Mouse (Mus musculus): ENCODE measurements around the gene Ykt6.

The Ykt6 gene

DNA sequence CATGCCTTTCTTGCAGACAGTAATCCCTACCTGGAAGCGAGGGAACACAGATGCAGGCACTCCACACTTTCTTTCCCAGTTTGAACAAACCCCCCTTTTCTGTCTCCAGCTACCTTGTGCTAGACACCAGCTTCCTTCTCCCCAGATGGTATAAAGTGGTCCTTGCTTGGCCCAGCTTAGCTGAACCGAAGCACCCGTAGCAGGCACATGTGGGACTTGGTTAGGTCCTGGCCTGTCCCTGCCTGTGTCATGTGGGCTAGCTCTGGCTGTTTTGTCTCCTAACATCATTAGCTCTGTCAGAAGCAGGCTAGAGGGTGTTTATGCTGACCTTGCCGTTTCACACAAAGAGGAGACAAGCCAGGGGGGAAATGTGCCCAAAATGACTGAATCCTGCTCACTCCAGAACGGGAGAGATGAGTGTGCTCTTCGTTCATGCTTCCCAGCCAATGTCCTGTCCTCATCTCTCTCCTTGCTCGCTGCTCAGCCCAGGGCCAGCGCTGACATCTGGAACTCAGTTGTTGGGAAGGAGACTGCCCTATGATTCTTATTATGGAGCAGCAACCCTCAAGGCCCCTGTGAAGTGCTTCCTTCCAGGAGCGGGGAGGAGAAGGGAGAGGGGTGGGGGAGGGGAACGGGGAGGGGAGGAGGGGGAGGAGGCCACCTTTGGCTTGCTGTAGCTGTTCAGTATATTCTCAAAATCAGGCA lies 6.8 kb upstream of the Ykt6 start:
- no peak for ATAC-seq (ENCODE audit: low TSS enrichment)

DNA sequence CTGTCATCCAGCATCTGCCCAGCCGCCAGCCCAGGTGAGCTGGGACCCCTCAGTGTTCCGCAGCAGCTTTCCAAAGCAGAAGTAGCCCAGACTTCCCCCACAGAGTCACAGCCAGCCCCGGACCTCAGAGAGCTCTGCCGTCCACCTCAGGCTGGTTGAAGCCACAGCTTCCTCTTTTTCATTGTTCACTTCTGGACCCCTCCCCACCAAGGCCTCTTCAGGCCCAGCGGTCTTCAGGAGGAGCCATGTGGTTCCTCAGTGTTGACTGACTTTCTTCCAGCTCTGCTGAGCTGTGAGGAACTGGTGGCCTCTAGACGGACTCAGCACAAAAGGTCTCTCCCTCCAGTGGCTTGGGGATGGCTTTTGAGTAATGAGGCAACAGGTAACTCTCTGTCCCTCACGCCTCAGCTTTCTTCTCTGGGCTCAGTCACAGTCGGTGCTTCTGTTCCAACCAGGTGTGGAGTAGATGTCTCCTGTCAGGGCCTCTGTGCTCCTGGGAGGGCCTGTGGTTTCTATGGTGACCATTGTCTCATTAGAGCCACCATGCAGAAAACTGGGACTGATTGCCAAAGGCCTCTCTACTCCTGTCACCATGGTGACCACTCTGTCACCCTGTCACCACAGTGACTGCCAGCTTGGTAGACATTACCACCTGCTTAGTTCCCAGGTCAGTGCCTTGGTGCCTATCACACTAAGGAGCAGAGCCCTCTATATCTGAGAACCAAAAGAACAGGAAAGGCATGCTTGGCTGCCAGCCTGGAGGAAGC lies 5.7 kb upstream of the Ykt6 start, which contains the start of gene Gck:
TSS of gene Gck (minus strand) at position 496 of the 767 bp plus-strand sequence.
- ATAC-seq (ENCODE audit: low TSS enrichment) = no peak

DNA sequence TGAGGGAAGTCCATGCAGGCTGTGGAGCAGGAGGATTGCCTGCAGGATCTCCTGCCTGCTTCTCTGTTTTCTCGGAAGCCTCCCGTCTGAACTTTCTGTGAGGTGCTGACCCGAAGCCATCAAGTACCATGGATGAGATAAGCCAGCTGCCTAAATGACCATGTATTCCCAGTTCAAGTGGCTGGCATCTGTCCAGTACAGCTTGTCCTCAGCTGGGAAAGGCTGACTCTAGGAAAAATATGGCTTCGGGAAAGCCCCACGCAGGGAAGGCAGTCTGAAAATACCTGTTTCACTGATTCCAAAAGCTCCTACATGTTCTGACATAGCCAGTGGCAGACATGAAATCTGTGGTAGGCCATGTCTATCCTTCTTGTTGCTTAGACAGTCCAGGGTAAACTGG lies 3.0 kb upstream of the Ykt6 start:
- no peak for ATAC-seq (ENCODE audit: low TSS enrichment)

DNA sequence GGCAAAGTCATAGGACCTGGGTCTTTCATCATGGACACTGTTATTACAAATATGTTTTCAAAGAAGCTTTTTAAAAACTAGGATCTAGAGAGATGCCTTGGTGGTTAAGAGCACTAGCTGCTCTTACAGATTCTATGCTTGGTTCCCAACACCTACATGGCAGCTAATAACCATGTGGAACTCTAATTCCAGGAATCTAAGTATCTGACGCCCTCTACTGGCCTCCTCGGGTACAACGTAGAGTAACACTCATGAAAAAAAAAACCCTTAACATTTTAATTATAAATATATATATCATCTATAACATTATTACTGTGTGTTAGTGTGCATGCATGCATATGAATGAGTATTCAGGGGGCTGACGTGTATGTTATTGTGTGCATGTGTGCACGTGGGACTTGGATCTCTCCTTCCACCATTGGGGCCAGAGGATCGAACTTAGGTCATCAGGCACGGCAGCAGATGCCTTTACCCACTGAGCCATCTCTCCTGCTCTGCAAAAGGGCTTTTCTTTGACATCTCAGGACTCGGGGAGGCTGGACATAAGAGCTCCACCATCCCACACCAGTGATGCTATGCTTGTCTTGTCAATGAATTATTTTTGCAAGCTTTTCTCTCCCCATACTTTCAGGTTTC lies 2.2 kb upstream of the Ykt6 start:
- no peak for ATAC-seq (ENCODE audit: low TSS enrichment)

DNA sequence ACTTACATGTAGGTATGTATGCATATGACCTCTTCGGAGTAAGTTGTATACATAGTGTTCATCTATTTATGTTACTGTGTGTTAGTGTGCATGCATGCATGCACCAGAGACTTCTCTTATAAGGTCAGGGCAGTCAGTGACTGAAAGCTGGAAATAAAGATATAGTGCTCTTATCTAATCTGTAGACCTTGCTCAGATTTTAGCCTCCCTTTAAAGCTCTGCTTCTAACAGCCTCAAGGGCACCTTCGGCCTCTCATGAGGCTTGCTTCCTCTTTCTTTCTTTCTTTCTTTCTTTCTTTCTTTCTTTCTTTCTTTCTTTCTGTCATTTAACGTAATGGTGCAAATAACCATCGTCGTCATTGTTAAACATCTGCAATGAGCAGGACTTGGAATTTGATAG lies 1.1 kb upstream of the Ykt6 start:
- no peak for ATAC-seq (ENCODE audit: low TSS enrichment)

DNA sequence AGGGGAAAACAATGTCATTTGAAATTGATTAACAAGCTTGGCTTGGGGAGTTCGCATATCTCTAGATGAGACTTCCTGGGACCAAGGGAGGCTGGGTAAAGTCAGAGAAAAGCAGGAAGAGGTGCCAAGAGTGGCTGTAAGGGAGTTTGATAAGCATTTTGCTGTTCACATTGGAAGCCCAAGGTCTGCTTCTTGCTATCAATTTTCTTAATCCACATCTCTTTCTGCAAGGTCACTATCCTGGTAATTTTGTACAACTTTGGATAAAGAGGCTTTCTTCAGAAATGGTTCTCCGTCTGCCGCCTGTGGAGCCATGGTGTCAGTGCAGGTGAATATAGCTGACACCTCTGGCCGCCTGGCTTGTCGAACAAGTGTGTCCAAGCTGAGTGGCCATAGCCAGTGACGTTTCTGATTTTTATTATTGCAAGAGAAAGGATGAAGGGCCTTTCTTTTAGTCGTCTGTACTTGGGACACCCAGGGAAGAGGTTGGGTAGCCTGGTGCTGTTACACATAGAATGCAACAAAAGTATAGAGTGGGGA lies 458 bp upstream of the Ykt6 start:
- ATAC-seq (ENCODE audit: low TSS enrichment) = peak; percentile 39; the same call in 1 of the 2 replicates

DNA sequence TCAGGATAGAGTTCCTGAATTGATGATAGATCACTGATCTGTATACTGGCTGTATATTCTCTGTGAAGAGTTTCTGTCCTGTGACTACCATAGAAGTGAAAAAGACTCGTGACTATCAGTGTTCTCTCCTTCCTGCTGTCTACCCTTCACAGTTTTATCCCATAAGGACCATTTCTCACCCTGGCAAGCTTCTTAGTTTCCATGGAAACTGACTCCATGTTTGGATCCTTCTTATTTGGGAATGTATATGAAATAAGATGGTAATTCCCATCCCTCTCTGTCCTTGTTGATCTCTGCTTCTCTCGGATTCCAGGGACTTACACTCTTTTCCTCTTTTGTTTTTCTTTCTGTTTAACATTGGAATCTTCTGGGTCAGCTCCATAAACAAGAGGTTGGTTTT lies 4.6 kb downstream of the Ykt6 start:
- peak; percentile 55 for ATAC-seq (ENCODE audit: low TSS enrichment)

DNA sequence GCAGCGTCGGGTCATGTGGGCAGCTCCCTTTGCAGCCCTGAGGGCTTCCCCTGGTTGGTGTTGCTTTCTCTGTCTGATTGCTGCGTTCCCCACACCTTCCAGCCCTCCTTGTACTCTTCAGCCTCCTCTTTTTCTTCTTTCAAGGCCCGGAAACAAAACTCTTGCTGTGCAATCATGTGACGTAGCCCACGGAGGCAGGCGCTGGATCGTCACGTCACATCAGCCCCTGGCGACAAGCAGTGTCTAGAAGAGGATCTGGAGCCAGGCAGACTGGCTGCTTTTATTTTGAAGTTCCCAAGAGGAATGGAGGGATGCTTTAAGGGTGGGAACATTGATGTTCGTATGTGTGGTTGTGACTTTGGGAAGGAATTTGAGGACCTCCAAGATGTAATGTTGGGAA lies 10.4 kb downstream of the Ykt6 start:
- peak; percentile 25; the same call in 1 of the 2 replicates for ATAC-seq (ENCODE audit: low TSS enrichment)

DNA sequence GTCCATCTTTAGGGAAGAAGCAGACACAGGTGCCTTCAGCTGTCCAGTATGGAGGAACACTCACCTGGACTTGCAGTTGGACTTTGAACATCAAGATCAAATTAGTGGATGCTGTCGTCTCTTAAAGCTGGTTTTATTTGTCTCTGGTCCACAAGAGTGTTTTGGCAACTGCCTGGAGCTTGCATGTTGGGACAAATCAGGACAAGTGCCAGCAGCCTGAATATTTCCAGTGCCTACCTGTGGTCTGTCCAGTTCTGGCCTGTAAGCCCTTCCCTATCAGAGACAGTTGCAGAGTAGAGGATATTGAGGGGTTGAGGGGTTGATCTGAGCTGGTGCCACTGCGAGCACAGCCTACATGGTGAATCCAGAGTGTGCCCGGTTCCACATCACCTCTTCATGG lies 11.3 kb downstream of the Ykt6 start:
- no peak for ATAC-seq (ENCODE audit: low TSS enrichment)

DNA sequence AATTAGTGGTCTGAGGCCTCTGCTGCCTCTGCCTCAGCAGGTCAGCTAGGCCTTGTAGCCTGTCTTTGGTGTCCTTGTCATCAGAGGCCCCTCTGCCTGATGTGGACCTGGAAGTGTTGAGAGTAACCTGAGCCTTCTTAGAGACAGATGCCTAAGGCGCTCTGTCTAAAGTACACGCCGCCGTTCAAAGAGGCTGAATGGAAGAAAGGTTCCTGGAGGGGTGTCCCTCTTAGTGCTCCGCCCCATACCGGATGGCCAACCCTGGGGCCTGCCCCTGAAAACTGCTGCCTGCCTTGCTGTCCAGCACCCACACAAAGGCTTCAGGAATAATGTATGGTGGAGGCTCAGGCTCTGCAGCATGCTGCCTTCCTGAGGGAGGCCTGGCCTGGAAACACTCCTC lies 12.7 kb downstream of the Ykt6 start:
- peak; percentile 10 for ATAC-seq (ENCODE audit: low TSS enrichment)

DNA sequence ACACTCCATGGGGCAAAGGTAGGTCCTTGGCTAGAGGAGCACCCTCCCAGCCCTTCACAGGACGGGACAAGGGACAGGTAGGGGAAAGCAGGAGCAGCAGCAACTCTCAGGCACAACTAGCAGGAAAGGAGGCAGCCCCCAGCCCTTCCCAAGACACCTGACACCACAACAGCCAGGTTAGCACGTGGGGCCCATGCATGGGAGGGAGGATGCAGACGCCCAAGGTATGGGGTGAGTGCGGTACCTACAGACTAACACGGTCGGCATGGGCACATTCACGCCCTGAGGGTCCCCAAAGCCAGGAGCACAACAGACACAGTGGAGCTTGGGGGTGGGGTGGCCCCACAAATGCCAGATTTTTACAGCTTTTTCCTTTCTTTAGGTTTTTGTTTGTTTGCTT lies 15.7 kb downstream of the Ykt6 start:
- no peak for ATAC-seq (ENCODE audit: low TSS enrichment)

DNA sequence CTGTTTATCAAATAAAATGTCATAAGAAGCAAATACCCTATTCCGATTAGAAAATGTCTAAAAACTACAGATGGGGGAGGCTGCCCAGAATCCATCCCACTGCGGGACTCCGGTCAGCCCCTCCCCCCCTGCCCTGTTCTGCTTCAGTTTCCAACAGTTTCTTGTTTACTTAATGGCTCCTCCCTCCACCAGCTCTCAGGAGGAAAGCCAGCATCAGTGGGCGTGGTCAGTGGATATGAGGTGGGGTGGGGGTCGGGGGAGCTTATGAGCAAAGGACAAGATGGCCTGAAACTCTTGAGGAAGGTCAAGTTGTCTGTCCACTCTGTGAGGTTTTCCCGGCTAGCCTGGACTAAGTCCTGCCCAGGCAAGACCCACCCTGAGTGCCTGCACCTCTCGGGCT lies 17.7 kb downstream of the Ykt6 start:
- no peak for ATAC-seq (ENCODE audit: low TSS enrichment)

DNA sequence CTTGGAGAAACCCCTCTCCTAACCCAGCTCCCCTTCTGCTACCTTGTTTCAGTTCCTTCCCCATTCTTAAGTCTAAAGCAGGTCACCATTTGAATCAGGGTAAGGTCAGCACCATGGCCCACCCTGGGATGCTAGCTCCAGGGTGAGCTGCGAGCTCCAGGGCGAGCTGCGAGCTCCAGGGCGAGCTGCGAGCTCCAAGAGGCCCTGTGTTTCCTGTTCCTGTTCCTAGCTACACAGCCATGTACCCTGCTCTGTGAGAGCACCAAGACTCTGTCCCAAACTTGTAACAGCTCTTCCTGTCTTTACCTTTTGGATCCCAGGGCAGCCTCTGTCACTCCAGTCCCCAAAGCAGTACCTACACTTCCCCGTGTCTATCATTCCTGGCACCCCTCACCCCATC lies 18.6 kb downstream of the Ykt6 start:
- ATAC-seq (ENCODE audit: low TSS enrichment) = no peak

DNA sequence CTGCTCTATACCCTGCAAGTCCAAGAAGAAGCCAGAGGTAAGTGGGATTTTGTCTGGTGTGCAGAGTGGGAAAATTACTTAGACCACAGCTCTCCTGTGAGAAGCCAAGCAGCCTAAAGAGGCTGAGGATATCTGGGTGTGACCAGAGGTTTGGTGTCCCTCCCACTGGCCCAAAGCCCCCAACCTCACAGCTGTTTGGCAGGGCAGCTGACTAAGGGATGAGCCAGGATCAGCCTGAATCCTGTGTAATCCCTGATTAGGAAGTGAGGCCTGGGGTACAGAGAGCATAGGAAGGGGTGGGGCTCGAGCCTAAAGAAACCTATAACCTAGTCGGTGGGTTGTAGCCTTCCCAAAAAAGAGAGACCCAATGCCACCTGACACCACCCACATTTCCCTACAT lies 19.6 kb downstream of the Ykt6 start:
- ATAC-seq (ENCODE audit: low TSS enrichment) = no peak

DNA sequence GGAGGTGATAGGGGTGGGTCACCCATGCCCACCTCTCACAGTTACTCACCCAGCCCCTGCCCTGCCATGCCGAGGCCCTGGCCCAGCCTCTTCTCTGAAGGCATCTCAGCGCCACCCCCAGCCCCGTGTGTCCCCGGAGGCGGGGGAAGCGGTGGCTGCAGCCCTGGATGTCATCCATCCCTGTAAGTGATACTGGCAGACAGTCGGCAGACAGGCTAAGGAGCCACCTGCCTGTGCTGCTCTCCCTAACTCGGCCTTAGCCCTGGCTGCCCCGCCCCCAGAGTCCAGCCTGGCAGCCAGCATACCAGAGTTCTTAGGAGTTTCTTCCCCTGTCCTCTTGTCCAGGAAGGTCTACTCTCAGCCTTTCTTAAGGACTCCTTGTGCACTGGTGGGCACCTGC lies 20.6 kb downstream of the Ykt6 start:
- no peak for ATAC-seq (ENCODE audit: low TSS enrichment)

DNA sequence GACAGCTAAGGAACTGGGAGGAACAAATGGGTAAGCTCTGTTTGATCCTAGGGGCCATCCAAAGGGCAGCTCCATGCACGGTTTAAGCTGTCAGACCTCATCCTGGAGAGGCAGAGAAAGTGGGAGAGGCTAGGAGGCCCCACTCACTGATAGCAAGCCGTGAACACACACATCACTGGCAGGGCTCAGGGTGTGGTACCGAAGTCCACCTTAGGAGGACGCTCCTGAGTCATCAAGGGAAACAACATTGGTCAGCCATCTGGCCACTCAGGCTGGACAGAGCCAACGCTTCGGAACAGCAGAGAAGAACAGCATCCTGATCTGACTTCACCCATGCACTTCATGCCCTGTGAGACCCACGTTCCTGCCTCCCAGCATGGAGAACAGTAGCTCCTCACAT lies 23.6 kb downstream of the Ykt6 start:
- no peak for ATAC-seq (ENCODE audit: low TSS enrichment)

DNA sequence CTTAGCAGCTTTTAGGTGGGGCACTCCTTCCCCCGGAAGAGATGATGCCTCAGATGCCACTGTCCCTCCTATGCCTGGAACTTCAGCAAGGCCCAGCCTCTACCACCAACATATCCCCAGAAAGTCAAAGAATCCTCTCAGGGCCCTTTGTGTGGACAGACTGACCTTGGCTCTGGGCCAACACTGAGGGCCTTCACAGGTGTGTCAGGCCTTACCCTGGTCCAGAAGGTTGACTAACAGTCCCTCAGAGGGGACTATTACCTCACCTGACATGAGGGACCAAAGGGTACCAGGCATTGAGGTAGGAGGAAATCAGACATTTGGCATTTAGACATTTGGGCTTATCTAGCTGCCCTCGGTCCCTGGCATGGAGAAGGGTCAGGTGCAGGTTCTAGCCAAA lies 24.6 kb downstream of the Ykt6 start:
- no peak for ATAC-seq (ENCODE audit: low TSS enrichment)

DNA sequence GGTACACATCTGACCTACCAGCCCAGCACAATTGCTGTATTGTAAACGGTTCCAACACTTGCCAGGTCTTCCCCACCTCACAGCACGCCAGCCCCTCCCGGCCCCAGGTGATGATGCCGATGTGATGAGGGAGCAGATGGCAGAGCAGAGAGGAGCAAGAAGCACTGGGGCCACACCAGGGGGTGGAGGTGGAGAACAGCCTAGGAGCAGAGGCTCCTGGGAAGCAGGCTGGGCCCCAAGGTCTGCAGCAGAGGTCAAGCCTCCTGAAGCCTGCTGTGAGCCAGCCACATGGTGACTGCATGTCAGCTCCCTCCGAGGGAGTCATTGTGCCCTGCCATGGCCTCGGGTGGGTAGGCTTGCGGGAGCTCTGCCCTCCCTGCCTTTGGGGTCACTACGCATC lies 25.1 kb downstream of the Ykt6 start:
- ATAC-seq (ENCODE audit: low TSS enrichment) = no peak

DNA sequence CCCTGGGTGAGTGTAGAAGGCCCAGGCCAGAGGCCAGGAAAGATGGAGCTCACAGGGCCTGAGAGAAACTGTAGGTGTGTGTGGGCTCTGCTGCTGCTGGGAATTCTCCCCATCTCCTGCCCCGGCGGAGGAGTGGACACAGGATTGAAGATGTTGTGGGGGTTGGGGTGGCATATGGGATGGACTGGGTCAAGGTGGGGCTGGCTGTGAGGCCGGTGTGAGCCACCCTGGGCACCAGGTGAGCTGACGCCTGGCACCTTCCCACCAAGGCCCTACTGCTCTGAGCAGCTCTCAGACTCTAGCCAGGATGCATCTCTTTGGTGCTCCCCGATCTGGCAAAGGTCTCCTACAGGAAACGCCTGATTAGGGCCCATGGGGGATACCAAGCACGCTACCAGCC lies 25.8 kb downstream of the Ykt6 start:
- no peak for ATAC-seq (ENCODE audit: low TSS enrichment)

DNA sequence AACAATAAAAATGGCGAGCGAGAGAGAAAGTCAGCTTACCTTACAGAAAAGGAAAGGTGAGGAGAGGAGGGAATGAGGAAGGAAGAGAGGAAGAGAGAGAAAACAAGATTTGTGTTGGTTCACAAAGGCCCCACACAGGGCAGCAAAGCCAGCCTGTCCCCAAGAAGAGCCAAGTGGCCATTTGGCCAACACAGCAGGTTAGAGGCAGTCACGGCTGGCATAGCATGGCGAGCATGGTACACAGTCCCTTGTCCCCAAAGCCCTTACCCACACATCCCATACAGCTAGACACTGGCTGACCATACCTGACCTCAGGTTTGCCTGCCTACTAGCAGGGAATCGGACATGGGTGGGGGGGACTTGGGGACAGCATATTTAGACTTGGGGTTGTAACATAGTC lies 28.1 kb downstream of the Ykt6 start:
- no peak for ATAC-seq (ENCODE audit: low TSS enrichment)

DNA sequence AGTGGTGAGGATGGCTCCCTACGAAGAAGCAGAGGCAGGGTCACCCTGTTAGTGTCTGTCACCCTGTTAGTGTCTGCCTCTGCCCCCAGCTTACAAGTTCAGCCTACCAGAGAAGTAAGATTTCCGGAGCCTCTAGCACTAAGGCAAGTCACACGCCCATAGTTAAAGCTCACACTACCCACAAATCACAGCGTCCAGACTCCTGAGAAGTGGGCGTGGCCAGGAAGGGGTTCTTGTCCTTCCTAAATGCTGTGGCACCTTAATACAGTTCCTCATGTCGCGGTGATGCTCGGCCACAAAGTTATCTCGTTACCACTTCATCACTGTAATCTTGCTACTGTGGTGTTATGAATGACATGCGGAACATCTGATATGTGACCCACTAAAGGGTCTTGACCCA lies 32.6 kb downstream of the Ykt6 start:
- ATAC-seq (ENCODE audit: low TSS enrichment) = no peak

DNA sequence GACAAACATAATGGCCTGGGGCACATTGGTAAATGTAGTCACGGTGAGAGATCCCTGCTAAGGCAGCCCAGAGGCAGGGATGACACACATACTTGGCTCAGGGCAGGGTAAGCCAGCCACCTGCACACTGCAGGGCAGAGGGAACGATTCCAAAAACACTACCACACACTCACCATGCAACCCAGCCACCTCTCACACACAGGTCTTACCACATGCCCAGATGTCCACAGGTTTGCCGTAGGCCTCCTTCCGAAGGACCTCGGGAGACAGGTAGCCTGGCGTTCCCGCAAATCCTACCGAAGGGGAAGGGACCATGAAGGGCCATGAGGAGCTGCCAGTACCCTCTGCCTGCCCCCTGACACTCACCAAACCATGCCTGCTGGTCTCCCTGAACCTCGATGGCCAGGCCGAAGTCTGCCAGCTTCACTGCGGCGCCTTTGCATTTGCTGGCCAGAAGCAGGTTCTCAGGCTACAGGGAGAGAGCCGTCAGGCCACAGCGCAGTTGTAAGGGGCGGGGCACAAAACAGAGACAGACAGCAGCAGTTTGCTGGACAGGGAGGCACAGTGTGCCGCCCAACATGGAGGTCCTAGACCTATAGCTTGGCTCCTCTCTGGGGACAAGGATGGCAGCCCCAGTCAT lies 34.6 kb downstream of the Ykt6 start:
- no peak for ATAC-seq (ENCODE audit: low TSS enrichment)

Data from frontal cortex, adult (tissue).